Mouse (Mus musculus) embryo, embryonic 11.5 days (tissue): ENCODE results near the gene Paf1.
"Not testable (repeated sequence)": the region's sequence is repeated elsewhere in the genome, so short reads cannot be mapped to it uniquely, and the experiment has no call there.

ENCODE experiments used
- DNase-seq: peaks from one replicate; pipeline ENCODE4 v3.0.0-alpha.2; 2012; ENCODE audit warnings: low read depth, low spot score

Gene Paf1

DNA sequence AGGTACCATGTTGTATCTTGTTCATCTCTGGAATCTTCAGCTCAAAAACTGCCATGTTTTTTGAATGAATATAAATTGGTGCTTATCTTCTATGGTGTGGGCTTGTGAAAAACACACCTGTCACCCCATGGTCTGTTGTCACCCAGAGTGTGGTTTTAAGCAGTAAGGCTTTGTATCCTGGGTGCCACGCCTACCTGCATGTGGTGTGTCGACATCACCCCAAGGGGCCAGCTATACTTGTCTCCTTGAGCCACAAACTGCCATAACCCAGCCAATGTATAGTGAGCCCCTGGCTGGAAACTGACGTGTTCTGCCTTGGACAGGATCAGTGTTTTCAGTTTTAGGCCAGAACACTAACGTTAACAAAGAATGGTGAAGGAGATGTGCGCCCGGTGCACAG lies 8.6 kb upstream of the Paf1 start:
- DNase-seq, result no peak

- no peak for DNase-seq
These were observed 7.6 kb upstream of the Paf1 start for GRCm38 (mm10) chr7:28385196-28385595.

DNA sequence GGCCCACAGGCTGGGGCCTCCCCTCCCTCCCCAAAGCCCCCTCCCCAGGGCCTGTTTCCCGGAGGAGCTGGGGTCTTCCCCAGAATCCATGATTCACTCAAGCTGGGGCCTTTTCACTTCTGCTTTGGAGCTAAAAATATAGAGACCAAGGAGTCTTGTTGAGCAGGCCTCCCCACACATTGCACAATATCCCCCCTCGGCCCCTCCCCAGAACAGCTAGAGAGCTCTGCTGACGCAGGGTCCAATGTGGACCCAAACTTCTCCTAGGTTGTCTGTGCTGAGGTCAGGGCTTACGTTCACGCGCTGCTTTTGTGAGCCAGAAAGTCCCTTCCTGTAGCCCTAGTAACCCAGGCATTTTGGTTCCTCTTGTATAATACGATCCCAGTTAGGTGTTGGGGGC lies 6.7 kb upstream of the Paf1 start:
- no peak for DNase-seq

GRCm38 (mm10) chr7:28386462-28386861 lies 6.3 kb upstream of the Paf1 start:
- peak; percentile 83 for DNase-seq

- DNase-seq, result not testable (repeated sequence)
These were observed 5.9 kb upstream of the Paf1 start for GRCm38 (mm10) chr7:28386877-28387276.

GRCm38 (mm10) chr7:28387384-28387783 lies 5.4 kb upstream of the Paf1 start:
- not testable (repeated sequence) for DNase-seq

GRCm38 (mm10) chr7:28390331-28390730 lies 2.4 kb upstream of the Paf1 start:
- DNase-seq, result no peak

- DNase-seq, result no peak
These were observed 661 bp downstream of the Paf1 start for GRCm38 (mm10) chr7:28393272-28393951.

- DNase-seq, result no peak
These were observed 2.7 kb downstream of the Paf1 start for GRCm38 (mm10) chr7:28395425-28395824.

DNA sequence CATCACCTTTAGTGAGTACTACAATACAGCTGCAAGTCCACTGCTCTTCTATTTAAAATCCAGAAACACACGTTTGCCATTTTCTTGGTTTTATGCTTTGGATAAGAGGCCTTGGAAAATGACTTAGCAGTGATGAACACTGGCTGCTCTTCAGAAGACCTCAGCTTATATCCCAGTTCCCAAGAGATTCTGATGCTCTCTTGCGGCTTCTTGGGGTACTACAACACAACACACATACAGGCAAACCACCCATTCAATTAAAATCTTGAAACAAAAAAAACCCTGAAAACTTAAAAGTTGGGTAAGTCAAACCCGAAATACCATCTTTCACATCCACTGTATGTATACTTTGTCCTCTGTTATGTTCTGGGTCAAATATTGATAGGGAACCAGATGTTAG lies 5.2 kb downstream of the Paf1 start:
- no peak for DNase-seq

- DNase-seq, result no peak
These were observed 6.1 kb downstream of the Paf1 start for GRCm38 (mm10) chr7:28398696-28399340.

- DNase-seq, result no peak
These were observed 8.3 kb downstream of the Paf1 start for GRCm38 (mm10) chr7:28401030-28401429.

DNA sequence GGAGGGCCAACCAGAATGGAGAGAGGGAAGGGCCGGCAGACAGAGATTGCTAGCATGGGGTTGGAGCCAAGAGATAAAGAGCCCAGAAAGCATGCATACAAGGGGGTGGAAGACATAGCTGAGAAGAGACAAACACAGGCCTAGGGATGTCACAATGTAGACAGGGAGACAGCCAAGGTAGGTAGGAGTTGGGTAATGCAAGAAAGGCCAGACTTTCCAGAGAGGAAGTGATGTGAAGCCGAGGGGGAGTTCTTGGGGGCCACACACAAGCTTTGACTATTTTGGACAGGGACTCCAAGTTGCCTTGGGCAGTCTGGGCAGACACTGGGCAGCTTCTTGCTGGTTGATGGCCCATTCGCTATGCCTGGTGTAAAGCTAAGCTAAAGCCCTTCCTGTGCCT lies 9.2 kb downstream of the Paf1 start:
- DNase-seq, result no peak

DNA sequence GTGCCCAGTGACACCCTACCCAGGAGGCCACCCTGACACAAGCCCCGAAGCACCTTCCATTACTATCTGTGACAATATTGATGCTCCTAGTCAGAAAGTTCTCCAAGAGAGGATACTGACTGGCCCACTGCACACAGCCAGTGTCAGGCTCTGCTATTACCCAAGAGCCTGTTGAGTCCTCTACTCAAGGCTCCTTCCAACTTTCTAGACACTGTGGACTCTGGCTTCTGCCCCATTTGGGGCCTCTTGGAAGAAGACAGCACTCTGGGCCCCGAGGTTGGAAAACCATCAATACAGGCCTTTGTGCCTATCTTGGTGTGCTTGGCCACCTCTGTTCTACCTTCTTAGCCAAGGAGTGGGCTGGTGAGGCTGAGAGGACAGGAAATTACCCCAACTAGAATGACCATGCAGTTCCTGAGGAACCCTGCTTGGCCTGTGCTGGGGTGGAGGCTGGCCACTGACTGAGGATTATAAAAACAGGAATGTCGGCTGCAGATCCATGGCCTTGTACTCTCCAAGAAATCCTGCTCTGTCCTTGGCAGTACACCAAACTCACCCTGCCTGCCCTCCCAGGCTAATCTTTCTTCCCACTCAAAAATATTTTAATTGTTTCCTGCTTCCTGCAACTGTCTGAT lies 18.2 kb downstream of the Paf1 start:
- no peak for DNase-seq

- no peak for DNase-seq
These were observed 20.1 kb downstream of the Paf1 start for GRCm38 (mm10) chr7:28412826-28413225.

DNA sequence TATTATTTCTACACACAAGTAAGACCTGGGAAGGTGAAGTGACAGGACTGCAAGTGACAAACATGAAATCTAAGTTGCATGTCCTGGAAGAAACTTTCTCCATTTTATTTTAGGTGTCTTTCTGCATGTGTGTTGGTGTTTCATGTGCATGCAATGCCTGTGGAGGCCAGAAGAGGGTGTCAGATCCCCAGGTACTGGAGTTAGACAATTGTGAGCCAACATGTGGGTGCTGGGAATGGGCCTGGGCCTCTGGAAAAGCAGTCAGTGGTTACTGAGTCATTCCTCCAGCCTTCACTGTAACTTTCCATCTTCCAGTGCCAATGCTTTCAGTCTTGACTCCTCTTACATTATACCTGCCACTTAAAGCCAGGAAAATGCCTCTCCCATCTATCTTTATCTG lies 24.6 kb downstream of the Paf1 start:
- no peak for DNase-seq

DNA sequence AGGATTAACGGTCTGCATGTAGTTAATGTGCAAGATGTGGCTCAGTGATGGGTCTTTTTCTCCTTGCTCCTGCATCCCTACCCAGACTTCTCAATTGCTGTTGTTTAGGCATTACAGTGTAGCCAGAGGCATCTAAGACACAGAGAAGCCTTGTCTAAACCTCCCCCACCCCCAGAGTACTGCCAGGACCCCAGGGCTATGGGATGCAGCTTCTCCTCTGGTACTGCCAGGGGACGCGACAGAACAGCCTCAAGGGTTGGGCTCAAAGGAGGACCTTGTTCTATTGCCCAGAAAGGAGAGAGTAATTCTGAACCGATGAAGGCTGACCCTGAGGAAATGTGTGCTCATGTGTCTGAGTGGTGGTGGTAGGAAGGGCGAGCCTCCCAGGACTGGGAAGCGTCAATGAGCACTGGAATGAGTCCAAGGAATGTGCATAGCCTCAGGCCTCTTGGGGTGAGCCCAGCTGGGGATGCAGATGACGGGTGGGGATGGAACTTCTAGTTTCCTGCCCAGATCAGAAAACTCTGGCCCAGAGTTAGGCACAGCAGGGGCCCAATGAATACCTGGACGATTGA lies 25.4 kb downstream of the Paf1 start:
- DNase-seq, result no peak

- no peak for DNase-seq
These were observed 26.7 kb downstream of the Paf1 start for GRCm38 (mm10) chr7:28419416-28419815.

DNA sequence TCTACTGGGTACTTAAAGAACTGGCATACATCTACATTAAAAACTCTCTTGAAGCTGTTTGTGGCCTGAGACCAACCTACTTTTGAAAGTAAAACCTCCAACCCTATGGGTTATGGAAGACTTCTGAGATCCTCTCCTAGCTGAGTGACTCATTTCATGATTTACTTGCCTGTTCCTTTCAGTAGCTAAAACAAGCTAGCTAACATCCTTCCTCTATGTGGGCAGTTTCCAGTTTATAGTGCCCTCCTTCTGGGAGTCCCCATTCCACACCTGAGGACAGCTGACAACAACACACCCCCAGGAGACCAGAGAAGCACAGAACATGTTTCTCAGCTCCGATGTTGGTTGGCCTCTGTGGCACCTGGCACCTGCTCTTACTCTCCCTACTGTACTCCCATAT lies 30.3 kb downstream of the Paf1 start:
- no peak for DNase-seq

- no peak for DNase-seq
These were observed 35.0 kb downstream of the Paf1 start for GRCm38 (mm10) chr7:28427738-28428137.

- no peak for DNase-seq
These were observed 37.8 kb downstream of the Paf1 start for GRCm38 (mm10) chr7:28430512-28430911.

DNA sequence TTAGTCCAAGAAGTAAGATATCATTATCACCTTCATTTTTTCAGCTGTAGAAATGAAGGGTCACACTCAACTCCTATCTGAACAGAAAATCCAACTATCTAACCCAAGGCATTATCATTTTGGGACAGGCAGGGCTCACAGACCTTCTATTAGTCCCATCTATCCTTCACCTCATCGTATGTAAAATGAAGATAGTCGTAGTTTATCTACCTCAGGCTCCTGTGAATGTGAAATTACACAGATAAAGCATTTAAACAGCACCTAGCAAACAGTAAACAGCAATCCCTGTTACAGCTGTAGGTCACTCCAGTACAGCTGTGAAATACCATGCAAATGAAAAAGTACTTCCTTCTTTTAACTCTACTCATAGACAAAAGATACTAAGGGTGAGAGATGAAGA lies 39.5 kb downstream of the Paf1 start:
- no peak for DNase-seq
